Mouse (Mus musculus) bone marrow macrophage, adult 2 months (primary cell): Measurements from ENCODE around the gene Nav2. TPM values are rescaled to one million over a fixed set of nuclear protein-coding genes. Genes with fewer than 3 reads are reported as not detected.

Source experiments
- H3K27ac ChIP-seq: 2 replicates; pipeline ENCODE4 v1.5.1; 2012; ENCODE audit warnings: low read depth, low read length; ENCODE audit not compliant: insufficient read depth
- H3K4me1 ChIP-seq: 2 replicates; pipeline ENCODE4 v1.6.1; 2012; ENCODE audit warnings: low read length; ENCODE audit not compliant: control insufficient read depth, insufficient read depth
- H3K4me3 ChIP-seq: 2 replicates; pipeline ENCODE4 v1.5.1; 2012; ENCODE audit warnings: mild to moderate bottlenecking, low read length, moderate library complexity; ENCODE audit not compliant: insufficient read depth
- CTCF ChIP-seq: IDR thresholded peaks from 2 replicates; pipeline ENCODE4 v1.5.1; 2012; ENCODE audit warnings: low read depth, mild to moderate bottlenecking, low read length, moderate library complexity
- POLR2A ChIP-seq: IDR thresholded peaks from 2 replicates; pipeline ENCODE4 v1.6.1; 2012; ENCODE audit warnings: mild to moderate bottlenecking, low read depth, low read length, borderline replicate concordance
- polyA plus RNA-seq: library from polyadenylated mRNA; stranded (reverse); fragments of >200 nt; gene quantifications from 2 replicates; pipeline ENCODE4 v1.2.4, GENCODE M21; 2012; ENCODE audit not compliant: missing spikeins, insufficient read depth, insufficient read length

Gene Nav2
- polyA plus RNA-seq, 1 experiment = 22.2 TPM

- no peak for TF ChIP-seq CTCF
- TF ChIP-seq POLR2A = no peak
- H3K4me1 ChIP-seq = no peaks in the 10 kb centered on the region
- no peak overlapping the region for H3K4me3 ChIP-seq
- no peak overlapping the region for H3K27ac ChIP-seq
Measured at GRCm38 (mm10) chr7:49380940-49381339, 472.4 kb downstream of the Nav2 start.

- peaks cover 8% of the 10 kb centered on the region for H3K4me1 ChIP-seq
- TF ChIP-seq POLR2A (no peak), CTCF (no peak)
- no peak overlapping the region for H3K27ac ChIP-seq
- H3K4me3 ChIP-seq = no peak overlapping the region
Measured at GRCm38 (mm10) chr7:49382884-49383283, 474.4 kb downstream of the Nav2 start.

- TF ChIP-seq CTCF (no peak), POLR2A (no peak)
- peaks cover 16% of the 10 kb centered on the region for H3K4me1 ChIP-seq
- no peak overlapping the region for H3K27ac ChIP-seq
- H3K4me3 ChIP-seq = no peak overlapping the region
Measured at GRCm38 (mm10) chr7:49388137-49388536, 479.6 kb downstream of the Nav2 start.

- H3K27ac ChIP-seq = no peak overlapping the region
- TF ChIP-seq POLR2A = no peak
- no peak for TF ChIP-seq CTCF
- peaks cover 16% of the 10 kb centered on the region for H3K4me1 ChIP-seq
- H3K4me3 ChIP-seq = no peak overlapping the region
Measured at GRCm38 (mm10) chr7:49390312-49390711, 481.8 kb downstream of the Nav2 start.

- Histone ChIP-seq H3K27ac (no peak overlapping the region), H3K4me3 (no peak overlapping the region), H3K4me1 (peaks cover 18% of the 10 kb centered on the region)
- TF ChIP-seq POLR2A (no peak), CTCF (no peak)
Measured at GRCm38 (mm10) chr7:49390829-49391228, 482.3 kb downstream of the Nav2 start.

DNA sequence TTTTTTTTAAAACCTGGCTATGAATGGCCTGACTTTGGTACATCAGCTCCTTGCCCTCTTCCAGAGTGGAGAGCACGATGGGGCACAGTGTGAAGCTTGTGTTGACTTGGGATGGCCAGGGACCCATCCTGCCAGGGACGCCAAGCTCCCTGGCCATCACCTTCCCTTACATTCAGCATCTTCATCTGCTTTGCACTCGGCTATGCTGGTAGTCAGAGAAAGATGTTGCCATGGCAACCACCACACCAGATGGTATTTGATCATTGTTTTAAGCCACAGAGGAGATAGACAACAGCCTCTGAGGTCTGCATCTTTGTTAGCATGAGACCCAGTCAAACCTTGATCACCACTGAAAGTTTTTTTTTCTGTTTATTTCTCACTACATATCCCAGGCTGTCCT lies 483.7 kb downstream of the Nav2 start:
- peaks cover 26% of the 10 kb centered on the region for H3K4me1 ChIP-seq
- H3K27ac ChIP-seq = no peak overlapping the region
- H3K4me3 ChIP-seq = no peak overlapping the region
- TF ChIP-seq CTCF = no peak
- no peak for TF ChIP-seq POLR2A

GRCm38 (mm10) chr7:49392834-49393233 lies 484.3 kb downstream of the Nav2 start:
- no peak overlapping the region for H3K27ac ChIP-seq
- H3K4me3 ChIP-seq = no peak overlapping the region
- TF ChIP-seq POLR2A (no peak), CTCF (no peak)
- H3K4me1 ChIP-seq = peaks cover 24% of the 10 kb centered on the region

DNA sequence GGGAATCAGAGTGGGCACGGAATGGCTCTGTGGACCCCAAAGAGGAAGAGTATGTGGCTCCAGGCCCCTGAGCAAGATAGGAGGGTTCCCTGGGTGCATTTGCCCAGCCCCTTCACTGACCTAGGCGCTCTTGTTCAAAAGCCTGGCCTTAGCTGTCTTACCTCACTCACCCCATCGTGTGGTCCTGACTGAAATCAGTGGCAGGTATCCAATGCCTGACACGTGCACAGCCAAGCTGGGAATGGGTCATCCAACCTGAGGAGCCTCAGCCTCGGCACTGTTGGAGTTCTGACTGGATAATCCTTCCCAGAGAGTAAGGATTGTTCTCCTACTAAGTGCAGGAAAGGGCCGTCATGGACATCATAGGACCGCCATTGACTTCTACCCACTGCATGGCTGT lies 485.3 kb downstream of the Nav2 start:
- H3K4me1 ChIP-seq = peaks cover 25% of the 10 kb centered on the region
- no peak overlapping the region for H3K27ac ChIP-seq
- H3K4me3 ChIP-seq = no peak overlapping the region
- TF ChIP-seq POLR2A = no peak
- TF ChIP-seq CTCF = no peak

GRCm38 (mm10) chr7:49396202-49396601 lies 487.7 kb downstream of the Nav2 start:
- Histone ChIP-seq H3K4me1 (peaks cover 41% of the 10 kb centered on the region), H3K27ac (peak overlapping the region; percentile 97), H3K4me3 (no peak overlapping the region)
- TF ChIP-seq CTCF (no peak), POLR2A (no peak)

DNA sequence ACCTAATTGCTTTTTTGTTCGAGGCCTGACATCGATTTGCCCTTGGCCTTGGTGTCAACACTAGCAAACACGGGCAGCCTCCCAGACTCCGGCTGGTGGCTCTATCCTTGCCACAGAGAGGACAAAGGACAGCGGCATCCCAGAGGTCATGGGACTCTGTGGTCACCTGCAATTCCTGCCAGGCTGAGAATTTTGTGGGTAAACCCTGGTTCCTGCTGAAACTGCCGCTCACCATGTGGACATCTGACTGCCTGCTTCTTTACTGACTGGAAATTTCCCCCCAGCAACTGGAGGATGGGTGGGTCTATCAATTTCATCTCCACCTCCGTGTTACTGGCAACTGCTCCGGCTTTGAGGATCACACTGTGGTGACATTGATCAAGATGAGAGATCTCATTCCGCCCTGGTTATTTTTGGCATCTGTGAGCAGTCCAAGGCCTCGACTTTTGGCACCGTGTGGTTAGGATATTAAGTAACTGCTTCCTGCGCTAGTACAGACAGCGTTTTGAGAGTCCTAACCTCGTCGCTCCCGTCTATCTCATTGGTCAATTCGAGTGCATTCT lies 489.0 kb downstream of the Nav2 start:
- no peak for TF ChIP-seq CTCF
- TF ChIP-seq POLR2A = no peak
- peaks cover 49% of the 10 kb centered on the region for H3K4me1 ChIP-seq
- peak overlapping the region; percentile 97 for H3K27ac ChIP-seq
- H3K4me3 ChIP-seq = peak overlapping the region; percentile 59; the same call in 1 of the 2 replicates
